Mouse (Mus musculus): ENCODE data around the gene BC080695.
"Not testable (repeated sequence)": the region's sequence is repeated elsewhere in the genome, so short reads cannot be mapped to it uniquely, and the experiment has no call there.

The BC080695 gene

GRCm38 (mm10) chr4:143551400-143551799, at the start of gene BC080695, which contains the start of gene Gm13057:
BC080695 (plus strand) TSS chr4:143551700.
Gm13057 (plus strand) TSS chr4:143551709.
- DNase-seq, result not testable (repeated sequence)

GRCm38 (mm10) chr4:143511043-143511442, 40.5 kb upstream of the BC080695 start, which contains the start of gene Gm13043:
Gm13043 (plus strand) TSS chr4:143511343.
- no peak for DNase-seq

GRCm38 (mm10) chr4:143535654-143536053, 15.8 kb upstream of the BC080695 start, which contains the start of gene Gm13040:
Gm13040 (plus strand) TSS chr4:143535954.
- not testable (repeated sequence) for DNase-seq

- not testable (repeated sequence) for DNase-seq
These were observed 60.4 kb downstream of the BC080695 start for GRCm38 (mm10) chr4:143611927-143612326.

GRCm38 (mm10) chr4:143614703-143615102, 63.2 kb downstream of the BC080695 start, which contains the start of gene Gm13083:
Gm13083 (plus strand) TSS chr4:143615003.
- not testable (repeated sequence) for DNase-seq

GRCm38 (mm10) chr4:143618101-143618500, 66.6 kb downstream of the BC080695 start:
- DNase-seq, result not testable (repeated sequence)
